Mouse (Mus musculus) CD4-positive naive resting alpha-beta T cell, adult 76 days (primary cell): ENCODE results near the gene Narfl. TPM values are rescaled to one million over a fixed set of nuclear protein-coding genes. Genes with fewer than 3 reads are reported as not detected.

Experiments used
- total RNA-seq: library from RNA; stranded (reverse); gene quantifications from one replicate; pipeline ENCODE4 v1.2.4, GENCODE M21; 2023

The Narfl gene
- total RNA-seq: 20.5 TPM

DNA sequence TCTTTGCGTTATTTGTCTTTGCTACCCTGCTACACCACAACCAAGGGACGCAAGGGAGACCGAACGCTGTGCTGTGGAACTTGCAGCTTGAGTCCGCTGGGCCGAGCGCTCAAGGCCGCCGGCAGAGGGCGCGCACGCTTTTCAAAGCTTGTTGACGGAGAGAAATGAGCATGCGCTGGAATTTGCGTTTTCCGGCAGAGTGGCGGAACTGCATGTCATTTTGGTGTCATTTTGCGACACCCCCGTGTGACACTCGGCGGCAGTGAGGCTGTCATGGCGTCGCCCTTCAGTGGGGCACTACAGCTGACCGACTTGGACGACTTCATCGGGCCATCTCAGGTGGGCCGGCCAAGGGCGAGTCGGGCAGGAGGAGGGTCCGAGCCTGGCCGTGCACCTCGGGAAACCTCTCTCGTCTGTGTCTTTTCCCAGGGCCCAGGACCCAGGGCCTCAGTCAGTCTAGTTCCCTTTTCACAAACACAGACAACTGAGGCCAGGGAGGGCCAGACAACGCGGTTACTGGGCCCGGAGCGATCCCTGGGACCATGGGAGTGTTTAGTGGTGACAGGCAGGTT is at the start of gene Narfl:
TSS of gene Narfl (plus strand) at position 228 of the 572 bp plus-strand sequence.

DNA sequence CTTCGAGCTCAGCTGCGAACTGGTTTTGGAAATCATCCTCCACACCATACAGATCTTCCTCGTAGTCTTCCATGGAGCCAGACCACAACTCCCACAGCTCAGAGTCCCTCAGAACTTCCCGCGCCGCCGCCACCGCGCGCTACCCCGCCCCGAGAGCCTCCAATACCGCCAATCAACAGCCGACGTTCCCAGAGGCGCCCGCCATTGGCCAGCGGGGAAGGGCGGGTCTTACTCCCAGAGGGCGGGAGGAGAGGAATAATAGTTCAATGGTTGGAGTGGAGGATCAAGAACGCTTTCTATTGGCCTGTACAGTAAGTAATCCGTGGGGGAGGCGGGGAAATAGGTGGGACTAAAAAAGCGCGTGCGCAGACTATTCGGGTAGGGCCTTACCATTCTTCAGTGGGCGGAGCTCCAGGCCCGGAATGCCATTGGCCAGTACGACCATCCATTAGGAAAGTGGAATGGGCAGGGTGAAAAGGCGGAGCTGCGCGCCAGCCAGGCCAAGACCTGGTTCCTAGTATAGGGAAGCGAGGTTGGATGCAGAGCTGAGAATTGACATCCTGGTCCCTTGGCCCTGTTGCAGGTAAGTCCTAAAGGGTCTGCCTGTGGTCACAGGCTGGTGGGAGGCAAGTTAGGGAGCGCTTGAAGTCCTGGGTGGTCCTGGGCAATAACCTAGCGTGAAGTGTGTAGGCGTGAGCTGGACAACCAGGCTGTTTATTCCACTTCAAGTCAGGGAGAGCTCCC is 46.1 kb upstream of the Narfl start, which contains the start of the genes Chtf18 and Rpusd1:
TSS of gene Chtf18 (minus strand) at position 155 of the 744 bp plus-strand sequence.
TSS of gene Rpusd1 (plus strand) at position 406 of the 744 bp plus-strand sequence.

DNA sequence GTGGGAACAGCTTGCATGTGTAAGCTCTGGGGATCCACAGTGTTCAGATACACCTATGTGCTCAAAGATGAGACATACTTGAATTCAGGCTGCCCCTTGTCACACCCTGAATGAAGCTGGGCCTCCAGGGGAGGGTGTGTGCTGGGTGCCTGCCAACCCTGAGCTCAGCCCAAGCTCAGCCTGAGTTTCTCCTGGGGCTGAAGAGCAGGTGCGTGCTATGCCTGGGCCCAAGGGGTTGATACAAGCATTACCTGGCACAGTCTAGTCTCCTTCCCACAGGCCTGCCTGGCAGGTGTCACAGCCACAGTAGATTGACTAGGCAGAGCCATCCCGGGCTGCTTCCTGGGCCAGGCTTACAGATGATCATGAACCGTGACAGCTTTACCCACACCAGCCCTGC is 37.8 kb upstream of the Narfl start, which contains the start of gene Mslnl:
TSS of gene Mslnl (plus strand) at position 298 of the 400 bp plus-strand sequence.

DNA sequence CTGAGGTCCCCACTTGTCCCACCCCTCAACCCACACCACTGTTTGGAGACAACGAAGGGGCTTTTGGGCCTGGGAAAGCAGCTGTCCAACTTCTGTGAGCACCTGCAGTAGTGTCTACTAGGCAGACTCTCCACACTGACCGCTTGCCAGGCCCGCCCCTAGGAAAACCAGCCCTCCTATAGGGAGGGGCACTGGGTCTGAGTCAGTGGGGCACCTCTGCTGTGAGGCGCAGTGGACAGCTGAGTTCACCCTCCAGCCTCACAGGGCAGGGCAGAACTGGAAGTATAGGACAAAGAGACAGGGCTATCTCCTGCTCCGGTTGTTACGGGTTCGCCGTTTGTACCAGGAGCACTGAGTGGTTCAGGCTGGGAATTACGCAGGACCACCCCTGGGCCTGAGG is 19.3 kb upstream of the Narfl start, which contains the start of gene Msln:
TSS of gene Msln (minus strand) at position 138 of the 400 bp plus-strand sequence.

DNA sequence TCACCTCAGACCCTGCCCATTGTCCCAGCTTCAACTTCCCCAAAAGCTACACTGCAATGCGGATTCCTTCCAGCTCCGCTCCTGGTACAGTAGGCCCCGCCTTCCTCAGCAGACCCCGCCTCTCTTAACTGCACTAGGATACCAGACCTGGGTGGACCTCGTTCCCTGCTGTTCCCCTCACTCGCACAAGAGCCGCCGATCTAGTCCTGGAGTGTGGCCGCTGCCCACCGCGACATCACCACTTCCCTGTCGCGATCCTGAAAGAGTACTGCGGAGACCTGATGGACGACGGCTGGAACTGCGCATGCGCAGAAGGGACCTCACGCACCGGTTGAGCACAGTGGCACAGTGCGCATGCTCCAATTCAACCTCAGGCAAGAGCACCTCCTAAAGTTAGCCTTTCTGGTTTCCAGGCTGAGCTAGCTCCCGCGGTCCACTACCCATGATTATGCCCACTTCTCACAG is 11.7 kb downstream of the Narfl start, which contains the start of gene Haghl:
TSS of gene Haghl (minus strand) at position 393 of the 465 bp plus-strand sequence.

DNA sequence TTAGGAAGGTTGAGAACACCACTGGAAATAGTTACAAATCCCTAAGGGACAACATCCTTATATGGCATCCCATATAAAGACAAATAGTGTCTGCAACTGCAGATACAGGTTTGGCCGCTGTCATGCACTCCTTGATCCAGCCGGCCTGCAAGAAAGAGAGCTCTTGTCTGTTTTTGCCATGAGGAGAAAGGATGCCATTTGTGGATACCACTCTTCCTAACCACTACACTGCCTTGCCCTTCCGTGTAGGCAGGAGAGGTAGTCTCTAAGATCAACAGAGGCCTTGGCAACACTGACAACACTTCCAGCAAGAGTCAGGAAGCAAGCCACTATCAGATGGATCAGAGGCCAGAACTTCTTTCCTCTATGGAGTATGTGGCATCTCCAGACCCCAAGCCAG is 12.7 kb downstream of the Narfl start, which contains the start of gene Ccdc78:
TSS of gene Ccdc78 (plus strand) at position 301 of the 400 bp plus-strand sequence.

DNA sequence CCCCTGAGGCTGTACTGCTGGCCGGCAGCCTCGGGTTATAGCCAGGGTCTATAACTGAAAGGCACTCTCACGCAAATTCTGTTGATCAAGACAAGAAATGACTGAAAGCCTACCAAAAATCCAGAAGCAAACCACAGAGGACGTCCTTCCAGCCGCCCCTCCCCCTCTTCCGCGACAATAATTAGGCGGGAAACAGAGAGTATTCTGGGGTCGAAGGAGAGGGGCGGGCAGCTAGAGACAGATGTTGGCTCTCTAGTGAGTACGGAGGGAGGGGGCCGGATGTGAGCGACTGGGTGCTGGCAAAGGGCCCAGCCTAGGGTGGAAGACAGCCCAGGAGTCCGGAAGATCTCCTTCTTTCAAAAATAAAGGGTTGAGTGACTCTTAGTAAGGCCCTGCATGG is 19.0 kb downstream of the Narfl start, which contains the start of gene Fam173a:
TSS of gene Fam173a (minus strand) at position 287 of the 400 bp plus-strand sequence.

DNA sequence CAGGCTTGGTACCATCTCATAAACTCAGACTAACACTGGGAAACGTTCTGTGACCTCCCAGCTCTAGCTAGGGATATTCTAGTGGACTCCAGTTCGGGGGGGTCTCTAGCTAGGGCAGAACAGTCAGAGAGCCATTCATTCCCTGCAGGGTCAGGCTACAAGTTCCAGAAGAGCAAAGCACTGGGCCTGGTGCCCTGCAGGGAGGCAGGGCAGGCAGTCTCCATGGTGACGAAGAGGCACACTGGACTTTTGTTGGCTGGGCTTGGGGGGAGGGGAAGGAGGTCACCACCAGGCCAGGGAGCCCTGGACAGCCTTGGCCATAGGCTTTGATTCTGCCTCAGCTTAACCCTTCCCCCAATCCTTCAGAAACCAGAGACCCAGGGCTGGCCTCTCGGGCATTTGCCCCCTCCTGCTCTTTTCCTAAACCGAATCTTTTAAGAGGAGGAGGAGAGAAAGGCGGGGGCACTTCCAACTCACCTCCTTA is 22.1 kb downstream of the Narfl start, which contains the start of gene AC134908.4:
TSS of gene AC134908.4 (minus strand) at position 51 of the 484 bp plus-strand sequence.

DNA sequence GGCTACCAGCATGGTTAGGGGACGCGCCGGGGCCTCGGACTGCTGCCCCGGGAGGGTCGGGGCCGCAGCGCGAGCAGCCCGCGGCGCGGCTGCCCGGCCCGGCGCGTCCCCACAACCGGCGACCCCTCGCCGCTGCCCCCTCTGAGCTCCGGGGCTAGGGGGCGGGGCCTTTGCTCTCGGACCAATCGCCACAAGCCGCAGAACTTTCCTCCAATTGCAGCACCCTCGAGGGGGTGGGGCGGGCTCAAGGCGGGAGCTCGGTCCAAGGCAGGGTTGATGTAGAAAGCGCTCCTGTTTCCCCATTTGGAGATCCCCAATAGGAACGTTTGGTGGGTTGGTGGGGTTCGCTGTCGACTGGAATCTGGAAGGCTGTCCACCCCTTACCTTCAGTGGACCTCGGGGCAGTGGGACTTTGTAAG is 23.4 kb downstream of the Narfl start, which contains the start of gene Metrn:
TSS of gene Metrn (minus strand) at position 186 of the 419 bp plus-strand sequence.

DNA sequence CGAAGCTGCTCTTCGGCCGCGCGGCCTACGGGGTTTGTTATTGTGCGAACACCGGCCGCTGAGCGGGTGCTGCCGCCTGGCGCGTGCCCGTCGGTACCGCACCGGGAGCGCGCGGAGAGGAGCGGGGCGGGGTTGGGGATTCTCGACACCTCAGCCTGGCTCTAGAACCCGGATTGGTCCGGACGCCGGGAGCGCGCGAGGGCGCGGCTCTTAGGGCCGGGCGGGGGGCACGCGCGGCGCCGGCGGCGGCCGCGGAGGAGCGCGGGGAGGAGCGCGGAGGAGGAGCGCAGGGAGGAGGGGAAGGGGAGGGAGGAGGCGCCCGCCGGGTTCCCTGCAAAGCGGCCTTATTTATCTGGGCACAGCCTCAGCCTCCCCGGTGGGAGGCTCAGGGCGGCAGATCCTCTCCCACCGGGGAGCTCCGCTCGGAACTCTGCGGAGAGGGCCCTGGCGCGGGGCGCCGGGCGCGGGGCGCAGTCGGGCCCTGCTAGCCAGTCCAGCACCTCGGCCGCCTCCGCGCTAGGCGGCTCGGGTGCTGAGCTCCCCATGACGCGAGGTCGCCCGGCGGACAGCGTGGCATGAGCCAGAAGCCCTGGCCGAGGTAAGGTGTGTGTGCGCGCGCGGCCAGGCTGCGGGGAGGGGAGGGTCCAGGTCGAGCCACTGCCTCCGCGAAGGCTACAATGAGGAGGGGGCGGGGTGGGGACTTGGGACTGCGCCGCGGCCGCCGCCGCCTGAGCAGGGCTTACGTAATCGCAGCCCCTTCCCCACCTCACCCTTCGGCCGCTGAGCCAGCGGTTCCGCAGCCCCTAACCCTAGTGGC is 35.4 kb downstream of the Narfl start, which contains the start of gene Fbxl16:
TSS of gene Fbxl16 (plus strand) at position 297 of the 817 bp plus-strand sequence.

DNA sequence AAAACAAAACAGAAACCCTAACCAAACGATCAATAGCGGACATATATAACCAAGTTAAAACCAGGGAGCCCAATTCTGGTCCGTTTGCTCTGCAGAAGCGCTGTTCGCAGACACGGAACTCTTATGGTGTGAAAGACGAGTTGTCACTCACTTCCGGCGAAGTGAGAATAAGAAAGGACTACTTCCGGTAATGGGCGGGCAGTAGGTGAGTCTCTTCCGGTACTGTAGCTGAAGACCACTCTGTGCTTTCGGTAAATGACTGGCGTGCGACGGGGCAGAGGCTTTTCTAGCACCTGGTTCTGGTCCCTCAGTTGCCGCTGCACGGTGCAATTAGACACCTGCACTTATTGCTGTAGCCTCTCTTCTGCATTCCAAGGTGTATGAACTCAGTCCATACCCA is 49.9 kb downstream of the Narfl start, which contains the start of gene Wdr24:
TSS of gene Wdr24 (plus strand) at position 176 of the 400 bp plus-strand sequence.

DNA sequence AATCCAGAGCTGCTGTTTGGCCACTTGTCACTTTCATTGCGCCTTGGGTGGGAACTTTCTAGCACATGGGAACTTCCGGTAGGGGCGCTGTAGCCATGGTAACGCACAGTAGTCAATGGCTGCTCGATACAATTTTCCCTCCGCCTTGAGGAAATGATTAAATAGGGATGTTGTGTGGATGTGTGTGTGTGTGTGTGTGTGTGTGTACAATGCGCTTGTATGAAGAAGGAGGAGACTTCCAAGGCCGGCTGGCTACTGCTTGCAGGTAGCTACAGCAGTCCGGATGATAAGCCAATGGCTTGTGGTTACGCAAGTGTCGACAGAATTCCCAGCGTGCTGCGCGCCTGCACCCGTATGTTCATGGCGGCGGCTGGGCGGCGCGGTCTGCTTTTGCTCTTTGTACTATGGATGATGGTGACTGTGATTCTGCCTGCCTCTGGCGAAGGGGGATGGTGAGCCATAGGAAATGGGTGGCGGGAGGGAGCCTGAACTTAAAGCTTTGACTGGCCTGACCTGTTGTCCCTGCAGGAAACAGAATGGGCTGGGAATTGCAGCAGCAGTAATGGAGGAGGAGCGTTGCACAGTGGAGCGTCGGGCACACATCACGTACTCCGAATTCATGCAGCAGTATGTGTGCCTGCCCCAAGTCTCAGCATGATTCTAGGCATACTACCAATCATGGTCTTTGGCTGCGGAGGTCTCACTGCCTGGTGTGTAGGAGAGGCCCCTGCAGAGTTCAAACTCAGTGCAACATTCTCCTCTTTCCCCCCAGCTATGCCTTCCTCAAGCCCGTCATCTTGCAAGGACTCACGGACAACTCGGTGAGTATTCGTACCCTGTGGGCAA is 55.4 kb downstream of the Narfl start, which contains the start of gene Jmjd8:
TSS of gene Jmjd8 (plus strand) at position 156 of the 846 bp plus-strand sequence.

Other genes starting within 250 kb of the Narfl start
- gene Sox8, start 203.1 kb upstream of the Narfl start, total RNA-seq: not detected
- gene Lmf1, start 194.7 kb upstream of the Narfl start, total RNA-seq: 36.5 TPM
- gene Gng13, start 56.6 kb upstream of the Narfl start, total RNA-seq: not detected
- gene Chtf18, start 46.4 kb upstream of the Narfl start, total RNA-seq: 6.9 TPM
- gene Rpusd1, start 46.1 kb upstream of the Narfl start, total RNA-seq: 4.1 TPM
- gene Mslnl, start 37.7 kb upstream of the Narfl start, total RNA-seq: not detected
- gene Msln, start 19.4 kb upstream of the Narfl start, total RNA-seq: not detected
- 19.6 TPM for gene Haghl, start 11.9 kb downstream of the Narfl start, total RNA-seq
- gene Ccdc78, start 12.8 kb downstream of the Narfl start, total RNA-seq: not detected
- 53.8 TPM for gene Fam173a, start 19.1 kb downstream of the Narfl start, total RNA-seq
- not detected for gene AC134908.4, start 21.9 kb downstream of the Narfl start, total RNA-seq
- gene Metrn, start 23.4 kb downstream of the Narfl start, total RNA-seq: 19.9 TPM
- gene Fbxl16, start 35.3 kb downstream of the Narfl start, total RNA-seq: not detected
- 16.9 TPM for gene Wdr24, start 49.9 kb downstream of the Narfl start, total RNA-seq
- gene Jmjd8, start 55.1 kb downstream of the Narfl start, total RNA-seq: 26.5 TPM
- 49.0 TPM for gene Stub1, start 59.6 kb downstream of the Narfl start, total RNA-seq
- 5.6 TPM for gene Rhbdl1, start 63.5 kb downstream of the Narfl start, total RNA-seq
- gene Gm20683, start 68.0 kb downstream of the Narfl start, total RNA-seq: 13.2 TPM
- 66.5 TPM for gene Rhot2, start 71.1 kb downstream of the Narfl start, total RNA-seq
- 27.2 TPM for gene Wdr90, start 87.7 kb downstream of the Narfl start, total RNA-seq
- 6.3 TPM for gene Mcrip2, start 95.0 kb downstream of the Narfl start, total RNA-seq
- gene Mettl26, start 101.3 kb downstream of the Narfl start, total RNA-seq: 20.1 TPM
- gene Wfikkn1, start 107.1 kb downstream of the Narfl start, total RNA-seq: 7.4 TPM
- gene Rab40c, start 146.0 kb downstream of the Narfl start, total RNA-seq: 19.1 TPM
- 51.5 TPM for gene Pigq, start 171.2 kb downstream of the Narfl start, total RNA-seq
- not detected for gene Nhlrc4, start 171.2 kb downstream of the Narfl start, total RNA-seq
- gene A930017K11Rik, start 178.8 kb downstream of the Narfl start, total RNA-seq: 0.21 TPM
- gene Capn15, start 212.0 kb downstream of the Narfl start, total RNA-seq: 33.7 TPM